Mouse (Mus musculus) CH12.LX (cell line): ENCODE data around the gene Zcchc24. TPM values are rescaled to one million over a fixed set of nuclear protein-coding genes. Genes with fewer than 3 reads are reported as not detected.

ENCODE experiments used
- DNase-seq: peaks from one replicate; pipeline ENCODE4 v3.0.0-alpha.2; 2013; ENCODE audit errors: extremely low read depth
- H3K27ac ChIP-seq: 2 replicates; pipeline ENCODE4 v1.5.1; 2012; ENCODE audit warnings: low read depth, mild to moderate bottlenecking, control low read depth, moderate library complexity; ENCODE audit not compliant: insufficient read depth
- H3K27me3 ChIP-seq: replicated peaks from 2 replicates; pipeline ENCODE3; 2012; ENCODE audit warnings: inconsistent platforms
- H3K36me3 ChIP-seq, 2 experiments: replicated peaks in 1 of 2; 2 replicates each; pipeline versions ENCODE3 to v1.6.1; 2012; ENCODE audit warnings: inconsistent platforms in 1 of 2, low read length in 1 of 2, mild to moderate bottlenecking in 1 of 2, mixed read lengths in 1 of 2, moderate library complexity in 1 of 2; ENCODE audit not compliant: control insufficient read depth in 1 of 2, insufficient read depth in 1 of 2
- H3K4me1 ChIP-seq, 2 experiments: 2 replicates each; pipeline ENCODE4 v1.6.1; 2012; ENCODE audit warnings: inconsistent platforms in 1 of 2, moderate library complexity in 1 of 2; ENCODE audit not compliant: insufficient read depth in 2 of 2, control insufficient read depth in 1 of 2
- H3K4me2 ChIP-seq: 2 replicates; pipeline ENCODE4 v1.6.1; 2012; ENCODE audit warnings: low read depth, mild to moderate bottlenecking, control low read depth; ENCODE audit not compliant: poor library complexity, insufficient read depth, severe bottlenecking
- H3K4me3 ChIP-seq, 3 experiments: fragments of 150-350 bp in 1 of 3; sonication (generic) in 1 of 3; replicated peaks in 1 of 3; 2 replicates each; pipeline versions ENCODE3 to v1.5.1; 2011 to 2012; ENCODE audit warnings: low read depth in 2 of 3, low read length in 2 of 3, mild to moderate bottlenecking in 2 of 3, moderate library complexity in 2 of 3, control low read depth in 1 of 3, improper control_type of control experiment in 1 of 3, inconsistent platforms in 1 of 3, mixed read lengths in 1 of 3; ENCODE audit not compliant: poor library complexity in 1 of 3
- H3K79me2 ChIP-seq: replicated peaks from 2 replicates; pipeline ENCODE4 v1.6.1; 2012; ENCODE audit warnings: mild to moderate bottlenecking, moderate library complexity; ENCODE audit not compliant: control insufficient read depth, poor library complexity, insufficient read depth, severe bottlenecking; ENCODE audit errors: extremely low read depth
- H3K9ac ChIP-seq: 2 replicates; pipeline ENCODE4 v1.6.1; 2012; ENCODE audit warnings: low read depth, mild to moderate bottlenecking, control low read depth, moderate library complexity; ENCODE audit not compliant: insufficient read depth
- H3K9me3 ChIP-seq: replicated peaks from 2 replicates; pipeline ENCODE3; 2012; ENCODE audit warnings: low read length, inconsistent platforms, mixed read lengths
- BHLHE40 ChIP-seq: IDR thresholded peaks from 2 replicates; pipeline ENCODE4 v1.6.1; 2011; ENCODE audit warnings: mild to moderate bottlenecking, low read depth, low read length, improper control_type of control experiment
- CHD1 ChIP-seq: IDR thresholded peaks from 2 replicates; pipeline ENCODE4 v1.6.1; 2012; ENCODE audit warnings: low read depth, low read length, improper control_type of control experiment, inconsistent platforms
- CTCF ChIP-seq, 2 experiments: IDR thresholded peaks in 1 of 2; conservative IDR thresholded peaks in 1 of 2; 2 replicates each; pipeline ENCODE4 v1.5.1; 2011 to 2012; ENCODE audit warnings: low read depth in 2 of 2, low read length in 2 of 2, improper control_type of control experiment in 1 of 2, inconsistent platforms in 1 of 2, mild to moderate bottlenecking in 1 of 2, moderate library complexity in 1 of 2
- E2F4 ChIP-seq: IDR thresholded peaks from 2 replicates; pipeline ENCODE4 v1.6.1; 2011; ENCODE audit warnings: low read depth, low read length, improper control_type of control experiment; ENCODE audit not compliant: insufficient replicate concordance
- ELF1 ChIP-seq: IDR thresholded peaks from 2 replicates; pipeline ENCODE4 v1.6.1; 2014; ENCODE audit warnings: low read depth, mild to moderate bottlenecking, inconsistent platforms, low read length, improper control_type of control experiment
- EP300 ChIP-seq: IDR thresholded peaks from 2 replicates; pipeline ENCODE4 v1.6.1; 2011; ENCODE audit warnings: low read length, improper control_type of control experiment
- ETS1 ChIP-seq: conservative IDR thresholded peaks from 2 replicates; pipeline ENCODE4 v1.6.1; 2012; ENCODE audit warnings: low read depth, mild to moderate bottlenecking, inconsistent platforms, low read length, improper control_type of control experiment, moderate library complexity
- HCFC1 ChIP-seq: IDR thresholded peaks from 2 replicates; pipeline ENCODE4 v1.6.1; 2012; ENCODE audit warnings: low read depth, mild to moderate bottlenecking, inconsistent platforms, low read length, improper control_type of control experiment
- IRF4 ChIP-seq: IDR thresholded peaks from 2 replicates; pipeline ENCODE4 v1.6.1; 2014; ENCODE audit warnings: low read depth, mild to moderate bottlenecking, inconsistent platforms, low read length, improper control_type of control experiment
- JUN ChIP-seq: IDR thresholded peaks from 2 replicates; pipeline ENCODE4 v1.6.1; 2011; ENCODE audit warnings: low read depth, mild to moderate bottlenecking, low read length, improper control_type of control experiment, moderate library complexity; ENCODE audit not compliant: insufficient read depth
- JUND ChIP-seq: conservative IDR thresholded peaks from 2 replicates; pipeline ENCODE4 v1.6.1; 2011; ENCODE audit warnings: low read depth, low read length, improper control_type of control experiment
- KAT2A ChIP-seq: IDR thresholded peaks from 2 replicates; pipeline ENCODE4 v1.6.1; 2012; ENCODE audit warnings: low read length, improper control_type of control experiment, inconsistent platforms; ENCODE audit not compliant: insufficient replicate concordance
- MAFK ChIP-seq: IDR thresholded peaks from 2 replicates; pipeline ENCODE4 v1.6.1; 2011; ENCODE audit warnings: low read length, improper control_type of control experiment; ENCODE audit not compliant: insufficient replicate concordance
- MAZ ChIP-seq: IDR thresholded peaks from 2 replicates; pipeline ENCODE4 v1.6.1; 2012; ENCODE audit warnings: low read depth, mild to moderate bottlenecking, inconsistent platforms, low read length, improper control_type of control experiment, moderate library complexity
- MXI1 ChIP-seq: IDR thresholded peaks from 2 replicates; pipeline ENCODE4 v1.6.1; 2011; ENCODE audit warnings: mild to moderate bottlenecking, low read depth, low read length, improper control_type of control experiment
- MYC ChIP-seq: IDR thresholded peaks from 2 replicates; pipeline ENCODE4 v1.6.1; 2011; ENCODE audit warnings: low read depth, mild to moderate bottlenecking, improper control_type of control experiment, low read length
- NELFE ChIP-seq: IDR thresholded peaks from 2 replicates; pipeline ENCODE4 v1.6.1; 2011; ENCODE audit warnings: low read depth, low read length, improper control_type of control experiment
- NRF1 ChIP-seq: IDR thresholded peaks from 2 replicates; pipeline ENCODE4 v1.6.1; 2014; ENCODE audit warnings: low read depth, mild to moderate bottlenecking, inconsistent platforms, low read length, improper control_type of control experiment, moderate library complexity
- PAX5 ChIP-seq: IDR thresholded peaks from 2 replicates; pipeline ENCODE4 v1.6.1; 2012; ENCODE audit warnings: low read length, inconsistent platforms, mixed read lengths
- POLR2A ChIP-seq: IDR thresholded peaks from 2 replicates; pipeline ENCODE4 v1.6.1; 2011; ENCODE audit warnings: low read depth, mild to moderate bottlenecking, improper control_type of control experiment, low read length
- POLR2AphosphoS2 ChIP-seq: IDR thresholded peaks from 2 replicates; pipeline ENCODE4 v1.6.1; 2011; ENCODE audit warnings: low read depth, low read length, improper control_type of control experiment
- RAD21 ChIP-seq: IDR thresholded peaks from 2 replicates; pipeline ENCODE4 v1.6.1; 2011; ENCODE audit warnings: low read depth, mild to moderate bottlenecking, low read length, improper control_type of control experiment, moderate library complexity
- RCOR1 ChIP-seq: conservative IDR thresholded peaks from 2 replicates; pipeline ENCODE4 v1.6.1; 2012; ENCODE audit warnings: low read depth, mild to moderate bottlenecking, inconsistent platforms, low read length, improper control_type of control experiment
- SMC3 ChIP-seq: IDR thresholded peaks from 2 replicates; pipeline ENCODE4 v1.6.1; 2011; ENCODE audit warnings: low read depth, low read length, improper control_type of control experiment
- USF2 ChIP-seq: conservative IDR thresholded peaks from 2 replicates; pipeline ENCODE4 v1.6.1; 2011; ENCODE audit warnings: low read depth, low read length, improper control_type of control experiment
- ZKSCAN1 ChIP-seq: IDR thresholded peaks from 2 replicates; pipeline ENCODE4 v1.6.1; 2012; ENCODE audit warnings: low read depth, inconsistent platforms, low read length, improper control_type of control experiment, borderline replicate concordance
- ZMIZ1 ChIP-seq: IDR thresholded peaks from 2 replicates; pipeline ENCODE4 v1.6.1; 2012; ENCODE audit warnings: low read depth, mild to moderate bottlenecking, inconsistent platforms, low read length, improper control_type of control experiment
- dilution Hi-C: fragments of 300-500 bp; cut with MboI; formaldehyde crosslinking; loops from 2 replicates; pipeline ENCODE4 v1.14.3; 2020; ENCODE audit warnings: low sequenced_read_pairs; ENCODE audit not compliant: extremely low pct_unique_long_range_greater_than_20kb, extremely low pct_ligation_motif_present
- in situ Hi-C: fragments of 300-500 bp; cut with MboI; formaldehyde crosslinking; loops from 3 replicates; pipeline ENCODE4 v1.14.3; 2019; ENCODE audit warnings: low sequenced_read_pairs, low pct_ligation_motif_present, low pct_unique_long_range_greater_than_20kb, mixed read lengths
- polyA plus RNA-seq: library from polyadenylated mRNA; unstranded; fragments of >175 nt; gene quantifications from 2 replicates; pipeline ENCODE4 v1.2.1, GENCODE M21; 2012; ENCODE audit warnings: low read depth; ENCODE audit not compliant: insufficient read length
- total RNA-seq, 2 experiments: library from RNA; depleted of rRNA; stranded (reverse); fragments of 300-350 nt in 1 of 2; fragments of >200 nt in 1 of 2; gene quantifications; 2 replicates each; pipeline ENCODE4 v1.2.3; 2012 to 2014

The Zcchc24 gene
- total and polyA plus RNA-seq, 3 experiments, result 0.05 to 0.44 (median 0.08) TPM

GRCm38 (mm10) chr14:25718471-25718870 is 50.4 kb downstream of the Zcchc24 start:
- H3K27ac ChIP-seq, result no peak overlapping the region
- TF ChIP-seq E2F4 (no peak), PAX5 (no peak), CTCF (conservative IDR thresholded peaks at IDR 0.05 in 1 of 2, IDR thresholded peaks at IDR 0.05 in 1 of 2; ENCODE audit: low read depth in 2 of 2, low read length in 2 of 2) (no peak), NRF1 (no peak), ETS1 (no peak), KAT2A (no peak), HCFC1 (no peak), EP300 (no peak), MAZ (no peak), POLR2AphosphoS2 (no peak), ELF1 (no peak), IRF4 (no peak), ZKSCAN1 (no peak), JUND (no peak), MYC (no peak)
- dilution Hi-C loops (no loop called here), in situ Hi-C loops (loop anchor here (5.0 to 10.0 kb wide), 2 partner anchors 34 to 96 kb away; no protein-coding TSS in a partner anchor)
- no peak overlapping the region for H3K4me3 ChIP-seq
- no peaks in the 10 kb centered on the region for H3K36me3 ChIP-seq
- H3K4me1 ChIP-seq, result peaks cover 4 to 30% of the 10 kb centered on the region in 2 experiments; a peak in 3 of 4 replicates
- H3K79me2 ChIP-seq, result no peaks in the 10 kb centered on the region
- H3K27me3 ChIP-seq, result no peaks in the 10 kb centered on the region
- no peaks in the 10 kb centered on the region for H3K9me3 ChIP-seq
- DNase-seq, result no peak
- no peak overlapping the region for H3K9ac ChIP-seq
- no peak overlapping the region for H3K4me2 ChIP-seq

- H3K27me3 ChIP-seq, result no peaks in the 10 kb centered on the region
- H3K27ac ChIP-seq, result no peak overlapping the region
- no peaks in the 10 kb centered on the region for H3K36me3 ChIP-seq
- dilution Hi-C loops, result no loop called here
- H3K9ac ChIP-seq, result no peak overlapping the region
- in situ Hi-C loops, result loop anchor here (5.0 to 10.0 kb wide), 2 partner anchors 35 to 97 kb away; no protein-coding TSS in a partner anchor
- H3K79me2 ChIP-seq, result no peaks in the 10 kb centered on the region
- H3K4me2 ChIP-seq, result no peak overlapping the region
- TF ChIP-seq MAZ (no peak), CTCF (conservative IDR thresholded peaks at IDR 0.05 in 1 of 2, IDR thresholded peaks at IDR 0.05 in 1 of 2; ENCODE audit: low read depth in 2 of 2, low read length in 2 of 2) (no peak), NELFE (no peak), SMC3 (no peak), EP300 (no peak), MAFK (no peak), USF2 (no peak), RCOR1 (no peak), POLR2AphosphoS2 (no peak), KAT2A (no peak), ZMIZ1 (no peak), POLR2A (no peak), BHLHE40 (no peak), JUN (no peak), RAD21 (no peak), MXI1 (no peak), CHD1 (no peak), E2F4 (no peak), MYC (no peak)
- no peaks in the 10 kb centered on the region for H3K9me3 ChIP-seq
- H3K4me3 ChIP-seq, result no peak overlapping the region
- peaks cover 4 to 30% of the 10 kb centered on the region in 2 experiments; a peak in 3 of 4 replicates for H3K4me1 ChIP-seq
- DNase-seq, result no peak
These were observed 51.1 kb downstream of the Zcchc24 start for GRCm38 (mm10) chr14:25717718-25718117.
